ENCODE assay signal across 18 mouse cellular contexts in genomic region chr3:97234797-97235196, GRCm38 (mm10).
A peak's percentile ranks its signal among the peaks of the same experiment; 100 is the strongest.
DNase-seq lines count a peak whose midpoint lies in the region; ATAC-seq and TF ChIP-seq lines count a peak whose summit lies in the region.
"Had no signal": no experiment of that assay in that cellular context is flagged by ENCODE, and none has a peak within 500 bp of the region (broad histone marks: within the 10 kb centered on the region; RNA-seq: fewer than 3 reads in every experiment).

No protein-coding gene starts in this region.

- peak overlapping the region; percentile 76 for H3K27ac ChIP-seq in heart, postnatal 0 days (ENCODE audit: low read depth)
- H3K27ac ChIP-seq: embryonic facial prominence, embryonic 13.5 days; forebrain, embryonic 12.5 days; hindbrain, embryonic 13.5 days; liver, embryonic 12.5 days had no signal

- peak overlapping the region; percentile 43 for H3K4me2 ChIP-seq in heart, postnatal 0 days (ENCODE audit: low read depth, low read length)
- H3K4me2 ChIP-seq: embryonic facial prominence, embryonic 13.5 days; forebrain, embryonic 12.5 days; hindbrain, embryonic 13.5 days; liver, embryonic 12.5 days had no signal

- no peak for TF ChIP-seq EP300 in heart, postnatal 0 days (IDR thresholded peaks at IDR 0.05; ENCODE audit: low read depth)

- H3K9me3 ChIP-seq in heart, postnatal 0 days (replicated peaks; ENCODE audit: control insufficient read depth, low read length): no peaks in the 10 kb centered on the region
- H3K9me3 ChIP-seq: embryonic facial prominence, embryonic 13.5 days; forebrain, embryonic 12.5 days; hindbrain, embryonic 13.5 days; liver, embryonic 12.5 days had no signal

- WGBS in heart, postnatal 0 days: 31% methylated on average over 14 of the region's 14 CpGs

- no peaks in the 10 kb centered on the region for H3K27me3 ChIP-seq in heart, postnatal 0 days (ENCODE audit: control insufficient read depth, insufficient read depth, low read length)
- H3K27me3 ChIP-seq: embryonic facial prominence, embryonic 13.5 days; forebrain, embryonic 12.5 days; hindbrain, embryonic 13.5 days; liver, embryonic 12.5 days had no signal

- H3K4me3 ChIP-seq in heart, postnatal 0 days (ENCODE audit: low read depth, low read length): peak overlapping the region; percentile 12
- H3K4me3 ChIP-seq: embryonic facial prominence, embryonic 13.5 days; forebrain, embryonic 12.5 days; hindbrain, embryonic 13.5 days; liver, embryonic 12.5 days had no signal

- intact Hi-C loops in heart, postnatal 25 days (cut with DNase I): no loop called here

- H3K4me1 ChIP-seq in heart, postnatal 0 days (ENCODE audit: control insufficient read depth, insufficient read depth): peaks cover 13% of the 10 kb centered on the region
- H3K4me1 ChIP-seq: hindbrain, embryonic 13.5 days; liver, embryonic 12.5 days had no signal

- no peaks in the 10 kb centered on the region for H3K36me3 ChIP-seq in heart, postnatal 0 days (replicated peaks; ENCODE audit: control insufficient read depth, insufficient read depth, low read length)
- H3K36me3 ChIP-seq: forebrain, embryonic 12.5 days; liver, embryonic 12.5 days had no signal

- no peak for TF ChIP-seq CTCF in heart, postnatal 0 days (IDR thresholded peaks at IDR 0.05; ENCODE audit: low read depth)

- peak; percentile 84 for DNase-seq in heart, adult 11 months
- DNase-seq in heart, postnatal 25 days (ENCODE audit: low spot score): no peak
- peak; percentile 61 to 66 for DNase-seq in right cerebral cortex, adult 2 months (ENCODE audit: low spot score in 2 of 2)
- DNase-seq in right cerebral cortex, postnatal 25 days: no peak
- peak; percentile 31 for DNase-seq in heart, postnatal 0 days (ENCODE audit: low spot score)
- DNase-seq in right cerebral cortex, postnatal 36 days (ENCODE audit: low spot score in 2 of 2): peak; percentile 47 to 57
- DNase-seq in lung, adult 18-20 months: no peak
- DNase-seq in layer of hippocampus, adult 11-12 months (ENCODE audit: low spot score): no peak
- DNase-seq: adrenal gland, postnatal 25 days; cerebellum, postnatal 36 days; gastrocnemius, postnatal 25 days; kidney, adult 18-20 months; kidney, postnatal 36 days had no signal

- H3K9ac ChIP-seq in heart, postnatal 0 days (replicated peaks; ENCODE audit: low read depth, low read length): no peak overlapping the region
- H3K9ac ChIP-seq: embryonic facial prominence, embryonic 13.5 days; forebrain, embryonic 12.5 days; hindbrain, embryonic 13.5 days; liver, embryonic 12.5 days had no signal

- peak; percentile 80 for ATAC-seq in heart, postnatal 0 days (ENCODE audit: insufficient read depth, low read depth)
- ATAC-seq: liver, embryonic 12.5 days; lung, postnatal 0 days had no signal

Comparison
In these comparisons a context has a peak if more than half of its experiments do, and no peak if none do; other contexts are left out.
1. DNase-seq: peak in heart, adult 11 months (single experiment), right cerebral cortex, adult 2 months (2 of 2), heart, postnatal 0 days (single experiment) and right cerebral cortex, postnatal 36 days (2 of 2); none in heart, postnatal 25 days (single experiment), right cerebral cortex, postnatal 25 days (single experiment), lung, adult 18-20 months (0 of 2) and layer of hippocampus, adult 11-12 months (single experiment).